Mouse (Mus musculus) lung, postnatal 14 days (tissue): Measurements from ENCODE around the gene Gm3460.
"Not testable (repeated sequence)": the region's sequence is repeated elsewhere in the genome, so short reads cannot be mapped to it uniquely, and the experiment has no call there.

Source experiments
- DNase-seq: peaks from one replicate; pipeline ENCODE4 v3.0.0; 2021

Gm3460 gene

GRCm38 (mm10) chr14:6622318-6622717, at the start of gene Gm3460:
Gene Gm3460, minus strand, starts transcription at chr14:6622418.
- DNase-seq, result not testable (repeated sequence)

GRCm38 (mm10) chr14:6606436-6606835, 15.8 kb downstream of the Gm3460 start:
- not testable (repeated sequence) for DNase-seq

- DNase-seq, result not testable (repeated sequence)
Observed at GRCm38 (mm10) chr14:6605004-6605403, 17.2 kb downstream of the Gm3460 start.

- DNase-seq, result peak; percentile 3
Observed at GRCm38 (mm10) chr14:6604551-6604950, 17.7 kb downstream of the Gm3460 start.

GRCm38 (mm10) chr14:6590513-6590912, 31.7 kb downstream of the Gm3460 start, which contains the start of gene Gm3629:
Gene Gm3629, minus strand, starts transcription at chr14:6590613.
- not testable (repeated sequence) for DNase-seq
